Mouse (Mus musculus): ENCODE results near the gene Cckbr.
A peak's percentile ranks its signal among the peaks of the same experiment; 100 is the strongest.

Cckbr gene

DNA sequence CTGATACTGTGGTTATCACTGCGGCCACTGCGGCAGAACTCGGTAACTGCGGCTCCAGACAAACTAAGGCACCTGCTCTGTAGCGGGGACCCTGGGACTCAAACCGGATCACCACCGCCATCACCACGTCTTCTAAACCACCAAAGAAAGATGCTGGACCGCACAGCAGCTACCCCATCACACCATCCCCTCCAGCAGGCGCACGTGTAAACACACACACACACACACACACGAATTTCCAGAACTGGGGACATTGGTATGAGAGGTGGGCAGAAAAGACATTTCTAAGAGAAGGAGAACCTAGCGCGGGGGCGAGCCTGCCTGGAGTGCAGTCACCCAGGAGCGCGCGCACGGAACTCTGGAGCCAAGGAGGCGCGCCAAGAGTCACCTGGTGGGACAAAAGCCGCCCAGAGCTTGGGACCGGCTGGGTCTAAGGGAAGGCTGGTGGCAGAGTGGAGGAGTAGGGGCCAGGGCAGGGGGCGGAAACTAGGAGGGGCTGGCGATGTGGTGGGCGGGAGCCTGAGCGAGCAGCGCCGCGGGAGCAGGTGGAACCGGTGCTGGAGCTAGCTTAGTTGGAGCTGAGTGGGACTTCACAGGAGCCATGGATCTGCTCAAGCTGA is at the start of gene Cckbr:
Gene Cckbr, plus strand, starts transcription at position 308 of the 620 bp plus-strand sequence.
- DNase-seq (ENCODE audit: inconsistent ontology term): peak; percentile 9

DNA sequence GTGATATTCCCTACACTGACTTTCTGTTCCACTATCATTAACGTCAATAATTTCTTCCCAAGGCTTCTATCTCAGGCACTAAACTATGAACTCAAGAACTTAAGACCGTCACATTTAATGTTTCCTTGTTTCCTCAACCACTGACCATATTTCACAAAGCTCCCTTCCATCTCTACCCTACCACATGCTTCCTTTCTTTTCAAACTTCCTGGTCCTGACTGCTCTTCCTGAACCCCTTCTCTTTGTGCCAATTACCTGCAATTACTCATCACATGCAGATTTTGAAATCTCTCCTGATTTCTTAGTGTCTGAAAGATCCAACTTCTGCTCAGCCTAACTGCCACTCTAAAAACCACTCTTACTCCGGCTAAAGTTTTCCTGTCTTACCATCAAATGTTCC is 45.2 kb upstream of the Cckbr start:
- no peak for DNase-seq (ENCODE audit: inconsistent ontology term)

DNA sequence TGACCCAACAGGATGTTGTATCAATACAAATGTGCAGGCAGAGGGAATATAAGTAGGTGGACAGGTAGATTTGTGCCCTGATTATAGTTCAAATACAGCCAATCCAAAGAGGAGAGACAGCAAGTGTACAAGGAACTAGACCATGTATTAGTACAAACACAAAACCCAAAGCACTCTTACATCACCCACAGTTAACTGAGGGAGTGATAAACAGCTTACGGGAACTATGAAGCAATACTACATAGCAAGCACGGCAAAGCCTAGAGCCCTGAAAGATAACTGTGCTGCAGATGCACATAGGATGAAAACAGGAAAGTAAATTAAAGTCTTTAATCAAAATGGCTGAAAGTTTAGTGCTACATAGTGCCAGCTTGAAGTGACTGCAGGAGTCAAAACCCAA is 37.8 kb upstream of the Cckbr start:
- DNase-seq (ENCODE audit: inconsistent ontology term): no peak

DNA sequence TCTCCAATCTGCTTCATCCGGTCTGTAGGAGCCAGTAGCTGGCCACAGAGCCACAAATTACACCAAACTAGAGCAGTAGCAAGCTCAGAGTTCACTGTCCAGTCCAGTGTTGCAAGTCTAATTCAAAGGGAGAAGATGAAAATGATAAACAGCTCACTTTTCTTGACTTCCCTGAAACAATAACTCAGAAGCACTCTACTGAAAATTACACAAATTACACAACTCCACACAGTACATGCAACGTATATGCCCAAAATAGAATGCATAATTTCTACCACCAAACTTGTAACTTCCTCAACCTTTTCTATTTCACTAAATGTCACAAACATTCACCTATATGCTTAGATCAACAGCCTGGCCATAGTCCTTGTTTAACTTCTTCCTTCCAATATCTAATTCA is 35.3 kb upstream of the Cckbr start:
- no peak for DNase-seq (ENCODE audit: inconsistent ontology term)

DNA sequence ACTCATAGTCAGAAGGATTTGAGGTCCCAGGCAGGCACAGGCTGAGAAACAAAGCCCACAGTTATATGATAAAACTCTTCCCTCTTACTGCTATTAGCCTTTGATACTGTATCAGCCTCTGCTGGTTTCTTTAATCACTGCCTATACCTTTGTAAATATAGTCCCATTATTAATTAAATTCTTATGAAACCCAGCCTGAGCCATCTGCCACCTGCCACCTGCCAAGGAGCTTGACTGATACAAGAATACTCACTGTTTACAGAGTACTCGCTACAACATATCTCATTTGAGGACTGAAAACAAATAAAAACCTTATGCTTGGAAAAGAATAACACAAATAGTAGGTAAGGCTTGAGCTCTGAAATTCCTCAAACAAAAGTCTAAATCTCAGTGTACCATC is 30.9 kb upstream of the Cckbr start:
- no peak for DNase-seq (ENCODE audit: inconsistent ontology term)

DNA sequence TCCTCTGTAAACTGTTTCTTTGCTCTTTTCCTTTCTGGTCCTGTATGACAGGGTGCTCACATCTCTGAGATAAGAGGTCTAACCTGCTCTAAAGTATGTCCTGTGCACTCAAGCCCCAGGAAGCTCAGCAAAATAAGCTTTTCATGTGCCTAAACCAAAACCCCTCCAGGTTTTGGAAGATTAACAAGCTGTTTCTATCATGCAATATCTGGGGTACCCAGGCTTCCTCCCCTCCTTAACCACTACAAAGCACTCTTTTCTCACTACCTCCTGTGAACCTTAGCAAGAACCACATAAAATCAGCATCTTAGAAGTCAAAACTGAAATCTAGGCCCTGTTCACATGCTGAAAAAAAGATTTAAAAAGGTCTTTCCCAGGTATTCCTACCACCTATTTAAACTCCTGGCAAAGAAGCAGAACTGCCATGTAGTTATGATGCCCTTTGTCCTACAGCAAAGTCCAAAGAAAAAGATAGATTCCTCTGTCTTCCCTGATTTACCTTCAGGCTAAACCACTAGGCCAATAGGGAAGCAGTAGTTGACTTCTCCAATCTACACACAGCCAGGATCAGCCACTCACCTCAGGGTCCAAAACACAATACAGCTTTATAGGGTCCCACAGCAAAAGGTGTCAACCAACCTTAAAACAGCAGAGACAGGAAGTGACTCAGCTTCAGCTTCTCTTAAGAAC is 30.3 kb upstream of the Cckbr start:
- no peak for DNase-seq (ENCODE audit: inconsistent ontology term)

DNA sequence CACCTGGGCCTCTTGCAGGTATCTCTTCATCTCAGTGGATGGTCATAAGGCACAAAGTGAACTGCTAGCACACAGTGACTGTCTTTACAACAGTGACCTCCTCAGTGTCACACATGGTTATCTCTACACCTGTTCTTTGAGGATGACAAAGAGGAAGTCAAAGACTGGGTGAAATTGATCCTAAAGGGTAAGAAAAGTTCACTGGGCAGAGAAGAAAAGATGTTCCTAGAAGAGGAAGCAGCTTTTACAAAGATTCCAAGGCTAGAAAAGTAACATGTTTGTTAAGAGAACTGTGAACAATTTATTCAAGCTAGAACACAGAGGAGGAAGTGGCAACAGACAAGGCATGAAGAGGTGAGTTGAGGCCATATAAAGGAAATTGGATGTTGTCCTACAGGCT is 29.4 kb upstream of the Cckbr start:
- no peak for DNase-seq (ENCODE audit: inconsistent ontology term)

DNA sequence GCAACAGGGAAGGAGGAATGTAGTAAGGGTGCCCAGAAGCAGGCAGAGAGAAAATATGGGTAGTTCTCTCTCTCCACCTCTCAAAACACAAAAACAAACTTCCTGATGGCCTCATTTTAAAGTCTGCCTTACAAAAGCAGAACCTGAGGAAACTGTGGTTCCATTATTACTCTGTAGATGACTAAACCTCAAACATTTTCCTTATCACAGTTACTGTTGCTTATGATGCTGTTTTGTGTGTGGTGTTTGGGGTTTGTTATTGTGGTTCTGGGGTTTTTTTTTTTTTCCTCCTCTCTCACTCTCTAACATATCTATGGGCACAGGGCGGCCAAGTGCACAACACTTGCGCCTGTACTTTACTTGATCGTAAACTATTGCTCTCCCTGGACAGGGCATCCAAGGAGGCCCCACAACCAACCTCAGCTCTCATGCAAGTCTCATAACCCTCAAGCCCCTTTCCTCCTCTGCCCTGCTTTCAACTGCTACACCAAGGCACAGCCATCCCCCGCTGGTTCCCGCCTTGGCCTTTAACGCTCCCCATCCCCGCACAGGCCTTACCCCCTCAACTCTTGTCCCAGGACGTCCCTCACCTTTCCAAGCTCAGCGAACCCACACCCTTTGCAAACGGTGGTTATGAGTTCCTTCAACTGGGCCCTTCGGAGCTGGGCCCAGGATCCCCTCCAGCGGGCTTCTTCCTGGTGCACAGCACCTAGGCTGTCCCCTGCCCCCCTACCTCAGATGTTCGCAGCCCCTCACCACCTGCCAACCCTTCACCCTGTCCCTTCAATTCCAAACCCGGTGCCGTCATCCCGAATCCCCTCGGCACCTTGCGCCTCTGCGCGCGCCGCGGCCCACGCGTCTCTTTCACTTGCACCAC is 26.2 kb upstream of the Cckbr start:
- DNase-seq (ENCODE audit: inconsistent ontology term): peak; percentile 25

DNA sequence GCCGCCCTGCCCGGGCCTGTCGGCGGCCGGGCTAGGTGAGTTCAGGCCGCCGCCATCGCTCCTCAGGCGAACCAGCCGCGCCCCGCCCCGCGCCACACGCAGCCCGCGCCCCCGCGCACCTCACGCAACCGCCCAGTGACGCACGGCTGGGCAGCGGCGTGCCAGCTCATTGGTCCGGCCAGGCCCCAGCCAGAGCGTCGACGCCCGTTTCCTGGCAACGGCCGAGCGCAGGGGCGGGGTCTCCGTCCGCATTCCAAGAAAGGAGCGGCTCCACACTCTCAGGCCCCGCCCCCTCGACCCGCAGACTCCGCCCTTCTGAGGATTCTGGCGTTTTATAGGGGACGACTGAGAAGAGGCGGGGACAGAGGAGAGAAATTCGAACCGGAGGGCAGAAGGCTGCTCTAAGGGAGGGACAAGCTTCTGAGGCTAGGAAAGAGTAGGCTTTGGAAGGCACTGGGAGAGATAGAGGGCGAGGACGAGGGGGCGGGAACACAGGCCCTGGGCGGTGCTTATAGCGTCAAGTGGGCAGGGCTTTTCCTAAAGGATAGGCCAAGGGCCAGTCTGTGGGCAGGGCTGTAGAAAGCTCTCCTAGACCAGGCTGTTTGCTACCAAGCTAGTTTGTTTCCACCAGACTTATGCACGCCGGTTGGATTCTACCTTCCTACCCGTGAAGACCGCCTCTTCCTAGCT is 25.5 kb upstream of the Cckbr start, which contains the start of gene Fam160a2:
Gene Fam160a2, minus strand, starts transcription at position 120 of the 690 bp plus-strand sequence.
- peak; percentile 100 for DNase-seq (ENCODE audit: inconsistent ontology term)

DNA sequence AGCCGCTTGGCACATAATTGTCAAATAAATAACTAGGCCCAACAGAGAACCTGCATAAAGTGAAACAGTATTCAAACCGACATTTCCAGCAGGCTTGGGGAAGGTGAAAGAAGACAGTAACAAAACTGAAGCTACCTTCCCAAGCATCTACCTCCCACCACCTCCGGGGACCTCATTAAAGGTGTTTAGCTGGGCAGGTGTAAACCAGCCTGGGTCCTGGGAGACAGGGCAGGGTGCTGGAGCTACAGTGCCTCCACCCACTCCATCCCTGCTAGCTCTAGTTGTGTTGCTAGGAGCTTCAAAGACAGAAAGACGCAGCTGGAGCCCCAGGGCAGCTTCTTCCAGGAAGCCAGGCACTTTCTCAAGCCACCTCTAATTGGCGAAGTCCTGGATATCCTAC is 21.3 kb upstream of the Cckbr start, which contains the start of gene Cnga4:
Gene Cnga4, plus strand, starts transcription at position 301 of the 400 bp plus-strand sequence.
- DNase-seq (ENCODE audit: inconsistent ontology term): no peak

DNA sequence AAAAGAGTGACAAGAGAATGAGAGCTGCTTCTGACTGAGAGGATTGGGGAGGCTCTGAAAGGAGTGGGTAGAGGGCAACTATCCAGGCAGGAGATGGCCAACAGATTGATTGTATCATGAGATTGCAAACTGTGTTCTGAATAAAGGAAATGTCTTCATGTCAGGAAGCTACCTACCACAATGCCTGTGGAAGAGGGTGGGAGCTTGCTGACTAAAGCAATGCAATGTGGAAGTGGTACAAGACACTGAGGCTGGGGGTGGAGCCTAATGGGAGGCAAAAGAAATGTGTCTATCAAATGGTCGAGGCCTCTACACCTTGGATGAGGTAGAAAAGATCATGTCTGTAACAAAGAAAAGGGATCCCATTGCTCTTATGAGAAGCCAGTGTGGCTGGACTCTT is 19.2 kb upstream of the Cckbr start:
- no peak for DNase-seq (ENCODE audit: inconsistent ontology term)

DNA sequence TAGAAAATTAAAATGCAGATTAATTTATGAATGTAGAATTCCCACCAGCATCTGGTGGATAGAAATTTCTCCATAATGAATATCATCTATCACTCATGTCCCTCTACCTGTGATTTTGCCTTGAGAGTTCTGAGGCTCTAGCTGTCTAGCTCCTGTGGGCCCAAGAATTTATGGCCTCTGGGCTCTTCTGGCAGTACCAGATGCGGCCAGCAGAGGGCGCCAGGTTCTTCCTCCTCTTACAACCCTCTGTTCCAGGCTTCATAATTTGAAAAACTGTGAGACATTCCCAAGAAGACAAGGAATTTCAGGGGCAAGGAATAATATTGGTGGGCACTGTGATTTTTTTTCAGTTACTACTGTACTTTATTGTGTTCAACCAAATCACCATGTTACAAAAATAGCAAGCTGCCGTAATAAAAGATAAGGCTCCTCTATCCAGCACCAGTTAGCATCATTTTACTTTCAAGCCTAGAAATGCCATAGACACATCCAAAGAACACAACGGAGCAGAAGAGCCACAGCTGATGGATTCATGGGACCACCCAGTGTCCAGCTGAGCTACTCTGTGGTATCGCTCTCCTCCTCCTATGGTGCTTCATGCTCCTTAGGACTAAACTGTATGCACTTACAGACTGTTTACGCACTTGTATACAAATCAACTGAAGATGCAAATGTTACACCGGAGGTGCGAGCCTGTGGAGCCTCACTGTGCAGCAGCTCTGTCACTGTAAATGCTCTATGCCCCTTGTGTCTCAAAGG is 13.5 kb upstream of the Cckbr start:
- DNase-seq (ENCODE audit: inconsistent ontology term): peak; percentile 33

DNA sequence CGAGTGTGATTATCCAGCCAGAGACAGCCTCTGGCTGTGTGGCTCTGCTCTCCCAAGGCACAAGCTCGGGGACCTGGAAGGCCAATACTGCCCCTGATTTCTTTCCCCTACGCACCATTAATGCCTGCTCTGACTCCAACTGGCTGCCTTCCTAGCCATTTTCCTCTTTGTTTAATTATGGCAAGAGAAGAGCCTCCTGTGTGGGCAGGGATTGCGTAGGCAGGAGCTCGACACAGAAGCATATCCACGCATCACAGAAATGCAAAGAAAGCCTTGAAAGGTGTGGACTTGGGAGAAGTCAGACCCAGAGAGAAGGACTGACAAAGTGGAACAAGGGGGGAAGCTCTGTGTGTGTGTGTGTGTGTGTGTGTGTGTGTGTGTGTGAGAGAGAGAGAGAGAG is 11.1 kb upstream of the Cckbr start:
- no peak for DNase-seq (ENCODE audit: inconsistent ontology term)

DNA sequence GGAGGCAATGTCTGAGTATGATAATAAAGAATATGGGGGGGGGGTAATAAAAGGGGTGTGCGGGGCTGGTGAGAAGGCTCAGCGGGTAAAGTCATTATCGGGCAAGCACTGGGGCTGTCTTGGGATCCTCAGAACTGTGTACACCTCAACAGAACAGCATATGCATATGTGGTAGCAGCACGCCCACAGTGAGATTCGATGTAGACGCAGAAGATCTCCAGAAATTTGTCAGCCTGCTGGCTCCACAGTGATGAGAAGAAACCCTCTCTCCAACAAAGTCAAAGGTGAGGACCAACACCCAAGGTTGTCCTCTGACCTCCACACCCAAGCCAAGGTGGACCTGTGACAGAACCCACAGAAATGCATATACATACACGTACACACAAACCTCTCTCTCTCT is 9.0 kb upstream of the Cckbr start:
- no peak for DNase-seq (ENCODE audit: inconsistent ontology term)

DNA sequence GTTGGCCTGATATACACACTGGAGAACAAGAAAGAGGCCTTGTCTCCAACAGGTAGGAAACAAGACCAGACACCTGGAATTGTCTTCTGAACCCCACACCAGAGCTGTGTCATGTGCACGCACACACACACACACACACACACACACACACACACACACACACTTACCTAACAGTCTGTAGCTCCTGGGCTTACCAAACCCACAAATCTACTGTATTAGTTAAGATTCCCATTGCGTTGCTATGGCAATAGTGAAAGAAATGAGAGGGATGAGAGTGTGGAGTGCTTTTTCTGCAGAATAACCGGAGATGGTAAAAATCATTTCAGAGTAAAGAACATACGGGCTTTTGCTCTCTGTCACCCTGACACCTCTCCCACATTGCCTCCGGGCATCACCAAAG is 7.4 kb upstream of the Cckbr start:
- DNase-seq (ENCODE audit: inconsistent ontology term): no peak

DNA sequence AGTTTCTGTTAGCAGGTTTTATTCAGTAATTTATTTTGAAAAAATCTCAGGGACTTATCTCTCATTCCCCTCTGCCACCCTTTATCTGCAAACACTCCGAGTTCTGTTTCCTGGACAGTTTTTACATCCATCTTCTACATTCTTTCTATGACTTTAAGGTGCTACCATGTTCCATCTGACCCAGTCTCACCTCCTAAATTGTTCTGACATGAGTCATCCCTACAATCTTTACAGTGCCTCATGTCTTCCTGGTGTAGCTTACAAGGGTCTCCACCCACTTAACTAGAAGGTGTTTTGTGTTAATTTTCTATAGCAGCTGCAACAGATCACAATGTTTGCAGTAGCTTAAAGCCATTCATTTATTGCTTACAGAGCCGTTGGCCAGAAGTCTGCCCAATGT is 4.6 kb upstream of the Cckbr start:
- no peak for DNase-seq (ENCODE audit: inconsistent ontology term)

DNA sequence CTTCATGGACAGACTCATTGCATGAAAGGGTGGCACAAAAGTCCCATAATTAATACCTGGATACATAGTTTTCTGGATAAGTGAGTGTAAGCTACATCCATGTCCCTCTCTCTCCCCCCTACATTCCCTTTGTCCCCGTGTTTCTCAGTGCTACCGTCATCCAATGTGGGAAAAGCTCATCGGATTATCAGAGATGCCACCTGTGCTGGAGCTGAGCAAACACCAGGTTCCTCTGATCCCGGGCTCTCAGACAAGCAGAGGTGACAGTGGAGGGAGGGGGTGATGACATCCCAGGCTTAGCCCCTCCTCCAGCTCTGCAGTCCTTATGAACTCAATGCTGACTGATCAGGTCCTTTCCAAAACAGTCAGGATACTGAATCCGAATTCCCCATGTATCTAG is 1.2 kb upstream of the Cckbr start:
- no peak for DNase-seq (ENCODE audit: inconsistent ontology term)

DNA sequence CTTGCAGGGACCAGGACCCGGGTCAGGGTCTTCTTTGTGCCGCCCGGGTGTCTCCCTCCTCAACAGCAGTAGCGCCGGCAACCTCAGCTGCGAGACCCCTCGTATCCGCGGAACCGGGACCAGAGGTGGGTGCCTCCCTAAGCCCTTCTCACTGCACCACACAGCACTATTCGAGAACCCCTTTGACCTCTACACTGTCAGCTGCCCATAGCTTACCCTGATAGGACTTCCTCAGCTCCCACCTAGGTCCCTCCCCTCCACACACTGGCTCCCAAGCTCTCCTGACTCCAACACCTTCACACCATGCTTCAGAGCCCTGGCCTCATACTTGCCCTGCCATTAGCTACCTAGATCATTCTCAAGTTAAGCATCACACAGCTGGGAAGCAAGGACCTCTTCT is 520 bp downstream of the Cckbr start:
- no peak for DNase-seq (ENCODE audit: inconsistent ontology term)

DNA sequence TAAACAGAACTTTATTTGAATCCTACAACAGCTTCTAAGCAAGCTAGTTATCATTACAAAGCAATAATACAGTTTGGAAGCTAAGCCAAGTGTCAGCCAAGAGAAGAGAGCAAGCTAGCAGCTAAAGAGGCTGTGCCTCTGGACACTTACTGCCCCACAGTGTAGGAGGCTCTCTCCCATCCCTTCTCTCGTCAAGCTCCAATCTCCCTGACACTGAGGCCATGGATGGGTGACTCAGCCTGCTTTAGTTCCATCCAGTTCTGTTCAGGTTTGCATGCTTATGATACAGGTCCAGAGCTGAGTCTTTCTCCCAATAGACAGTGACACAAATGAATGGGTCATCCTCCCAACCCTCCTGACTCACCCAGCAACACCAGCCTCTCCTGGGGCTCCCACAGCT is 6.5 kb downstream of the Cckbr start:
- no peak for DNase-seq (ENCODE audit: inconsistent ontology term)

DNA sequence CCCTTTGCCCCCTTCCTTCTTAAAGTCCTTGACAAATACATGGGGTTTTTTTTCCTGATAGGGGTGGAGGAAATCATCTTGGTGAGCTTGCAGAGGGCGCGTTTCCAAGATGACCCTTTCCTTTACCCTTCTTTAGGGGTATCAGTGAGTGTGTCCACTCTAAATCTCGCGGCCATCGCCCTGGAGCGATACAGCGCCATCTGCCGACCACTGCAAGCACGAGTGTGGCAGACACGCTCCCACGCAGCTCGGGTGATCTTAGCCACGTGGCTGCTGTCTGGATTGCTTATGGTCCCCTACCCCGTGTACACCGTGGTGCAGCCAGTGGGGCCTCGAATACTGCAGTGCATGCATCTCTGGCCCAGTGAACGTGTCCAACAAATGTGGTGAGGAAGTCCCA is 8.3 kb downstream of the Cckbr start:
- DNase-seq (ENCODE audit: inconsistent ontology term): no peak

DNA sequence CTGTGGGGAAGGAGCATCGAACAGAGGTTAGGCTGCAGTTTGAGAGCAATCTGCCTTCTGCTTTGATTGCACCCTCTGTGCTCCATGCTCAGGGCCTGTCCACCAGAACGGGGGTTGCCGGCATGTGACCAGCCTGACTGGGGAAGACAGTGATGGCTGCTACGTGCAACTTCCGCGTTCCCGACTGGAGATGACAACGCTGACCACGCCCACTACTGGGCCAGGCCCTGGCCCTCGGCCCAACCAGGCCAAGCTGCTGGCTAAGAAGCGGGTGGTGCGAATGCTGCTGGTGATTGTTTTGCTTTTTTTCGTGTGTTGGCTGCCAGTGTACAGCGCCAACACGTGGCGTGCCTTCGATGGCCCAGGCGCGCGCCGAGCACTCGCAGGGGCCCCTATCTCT is 9.3 kb downstream of the Cckbr start:
- DNase-seq (ENCODE audit: inconsistent ontology term): no peak
